Mouse (Mus musculus) limb, embryonic 11.5 days (tissue): ENCODE results near the gene Clint1. TPM values are rescaled to one million over a fixed set of nuclear protein-coding genes. Genes with fewer than 3 reads are reported as not detected.
"Not testable (repeated sequence)": the region's sequence is repeated elsewhere in the genome, so short reads cannot be mapped to it uniquely, and the experiment has no call there.

Experiments
- ATAC-seq: fragments of 200-750 bp; cut with Nextera tagmentation; 2 replicates; pipeline ENCODE4 v1.8.0; 2017; ENCODE audit warnings: low read depth; ENCODE audit not compliant: insufficient number of reproducible peaks, low FRiP score, low TSS enrichment
- DNase-seq: peaks from one replicate; pipeline ENCODE4 v3.0.0-alpha.2; 2015; ENCODE audit warnings: low spot score
- H3K27ac ChIP-seq: fragments of 300-500 bp; sonication (generic); replicated peaks from 2 replicates; pipeline ENCODE4 v1.5.1; 2014; ENCODE audit warnings: low read depth, mild to moderate bottlenecking, low read length
- H3K27me3 ChIP-seq: fragments of 300-500 bp; sonication (generic); 2 replicates; pipeline ENCODE4 v1.6.1; 2014; ENCODE audit warnings: mild to moderate bottlenecking, low read length, mixed read lengths; ENCODE audit not compliant: control insufficient read depth, insufficient read depth
- H3K36me3 ChIP-seq: fragments of 300-500 bp; sonication (generic); 2 replicates; pipeline ENCODE4 v1.6.1; 2014; ENCODE audit warnings: mild to moderate bottlenecking, low read length, moderate library complexity, mixed read lengths; ENCODE audit not compliant: control insufficient read depth, insufficient read depth
- H3K4me1 ChIP-seq: fragments of 300-500 bp; sonication (generic); 2 replicates; pipeline ENCODE4 v1.6.1; 2014; ENCODE audit warnings: low read length, mixed read lengths; ENCODE audit not compliant: control insufficient read depth, insufficient read depth
- H3K4me2 ChIP-seq: fragments of 300-500 bp; sonication (generic); 2 replicates; pipeline ENCODE4 v1.6.1; 2014; ENCODE audit warnings: low read depth, mild to moderate bottlenecking, moderate library complexity; ENCODE audit not compliant: severe bottlenecking
- H3K4me3 ChIP-seq: fragments of 300-500 bp; sonication (generic); 2 replicates; pipeline ENCODE4 v1.5.1; 2014; ENCODE audit warnings: low read depth, low read length
- H3K9ac ChIP-seq: fragments of 300-500 bp; sonication (generic); 2 replicates; pipeline ENCODE4 v1.6.1; 2014; ENCODE audit warnings: mild to moderate bottlenecking, low read length
- H3K9me3 ChIP-seq: fragments of 300-500 bp; sonication (generic); 2 replicates; pipeline ENCODE4 v1.6.1; 2016; ENCODE audit warnings: low read length; ENCODE audit not compliant: control insufficient read depth
- WGBS: fragments of 180-500 bp; shearing (Covaris S2); extraction: QIAGEN DNeasy Blood & Tissue Kit; methylation state at CpG from one replicate; pipeline ENCODE4 v1.1.7; 2014; 5-methylcytosine and 5-hydroxymethylcytosine counted together
- polyA plus RNA-seq: library from polyadenylated mRNA; unstranded; fragments of >200 nt; fragmentation: Nextera tagmentation; extraction: Ambion mirVana; gene quantifications from 2 replicates; pipeline ENCODE4 v1.2.1, GENCODE M21; 2014

Clint1 gene
- polyA plus RNA-seq, 1 experiment from 2014 or later, result 77.6 TPM

DNA sequence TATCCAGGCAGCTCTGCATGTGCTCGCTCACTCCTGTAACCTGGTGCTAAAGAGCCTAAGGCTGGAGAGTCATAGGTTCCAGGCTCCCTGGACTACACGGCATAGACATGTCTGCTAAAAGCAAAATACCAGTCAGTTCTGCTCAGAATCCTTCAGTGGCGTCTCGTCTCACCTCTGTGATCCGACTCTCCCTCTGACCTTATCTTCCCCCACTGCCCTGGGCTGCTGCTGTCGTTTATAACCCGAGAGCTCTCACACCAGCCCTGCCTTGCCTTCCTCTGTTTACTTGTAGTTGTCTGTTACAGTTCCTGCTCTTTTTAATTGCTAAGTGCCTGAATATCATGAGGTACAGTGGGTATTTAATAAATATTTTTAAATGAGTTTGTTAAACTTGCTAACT, 9.5 kb downstream of the Clint1 start:
- Histone ChIP-seq H3K9ac (no peak overlapping the region), H3K36me3 (peaks cover 2% of the 10 kb centered on the region; the same call in 1 of the 2 replicates), H3K4me2 (no peak overlapping the region), H3K9me3 (0 out of 2 replicates have a peak, but pooled peaks cover 3% of the 10 kb centered on the region), H3K4me3 (no peak overlapping the region), H3K27ac (no peak overlapping the region), H3K4me1 (no peaks in the 10 kb centered on the region), H3K27me3 (no peaks in the 10 kb centered on the region)
- ATAC-seq, result no peak
- 68% methylated on average over 7 of the region's 7 CpGs for WGBS
- no peak for DNase-seq

DNA sequence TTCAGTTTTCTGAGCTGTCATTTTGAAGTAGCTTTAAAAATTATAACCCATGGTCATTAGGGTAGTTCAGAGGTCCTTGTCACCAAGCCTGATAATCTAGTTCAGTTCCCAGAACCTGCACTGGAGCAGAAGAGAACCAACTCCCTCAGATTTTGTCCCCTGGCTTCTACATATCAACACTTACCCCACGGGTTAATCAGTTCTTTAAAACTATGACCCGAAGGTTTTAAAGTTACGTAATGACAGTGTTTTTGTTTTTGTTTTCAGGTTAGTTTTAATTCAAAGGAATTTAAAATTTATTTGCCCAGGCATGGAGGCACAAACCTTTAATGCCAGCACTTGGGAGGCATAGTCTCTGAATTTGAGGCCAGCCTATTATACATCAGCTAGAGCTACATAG, 12.6 kb downstream of the Clint1 start:
- Histone ChIP-seq H3K4me3 (no peak overlapping the region), H3K9me3 (0 out of 2 replicates have a peak, but pooled peaks cover 3% of the 10 kb centered on the region), H3K36me3 (peaks cover 2% of the 10 kb centered on the region; the same call in 1 of the 2 replicates), H3K27me3 (no peaks in the 10 kb centered on the region), H3K27ac (no peak overlapping the region), H3K4me2 (no peak overlapping the region), H3K9ac (no peak overlapping the region), H3K4me1 (no peaks in the 10 kb centered on the region)
- 90% methylated on average over 3 of the region's 3 CpGs for WGBS
- ATAC-seq (no peak), DNase-seq (no peak)

DNA sequence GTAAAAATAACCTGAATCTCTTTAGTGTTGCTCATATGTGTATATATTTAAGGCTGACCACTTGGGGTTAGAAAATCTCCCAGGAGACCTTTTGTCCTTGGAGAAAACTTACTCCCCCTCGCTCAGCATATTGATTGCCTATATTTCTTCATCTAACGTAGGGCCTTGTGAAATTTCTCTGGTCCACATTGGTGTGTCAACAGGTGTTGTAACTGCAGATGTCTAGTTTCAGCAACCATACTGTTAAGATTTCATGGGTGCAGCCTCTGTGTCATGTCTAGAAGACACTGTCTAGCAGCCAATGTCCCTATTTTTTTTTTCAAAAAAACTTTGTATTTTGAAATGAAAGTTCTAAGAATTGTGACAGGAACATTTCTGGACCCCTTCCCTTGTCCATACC, 14.0 kb downstream of the Clint1 start:
- Histone ChIP-seq H3K4me2 (no peak overlapping the region), H3K36me3 (no peaks in the 10 kb centered on the region; the same call in 1 of the 2 replicates), H3K9ac (no peak overlapping the region), H3K27me3 (no peaks in the 10 kb centered on the region), H3K4me3 (no peak overlapping the region), H3K27ac (no peak overlapping the region), H3K9me3 (0 out of 2 replicates have a peak, but pooled peaks cover 3% of the 10 kb centered on the region), H3K4me1 (no peaks in the 10 kb centered on the region)
- ATAC-seq (no peak), DNase-seq (no peak)
- WGBS, result 93% methylated on average over 2 of the region's 2 CpGs

DNA sequence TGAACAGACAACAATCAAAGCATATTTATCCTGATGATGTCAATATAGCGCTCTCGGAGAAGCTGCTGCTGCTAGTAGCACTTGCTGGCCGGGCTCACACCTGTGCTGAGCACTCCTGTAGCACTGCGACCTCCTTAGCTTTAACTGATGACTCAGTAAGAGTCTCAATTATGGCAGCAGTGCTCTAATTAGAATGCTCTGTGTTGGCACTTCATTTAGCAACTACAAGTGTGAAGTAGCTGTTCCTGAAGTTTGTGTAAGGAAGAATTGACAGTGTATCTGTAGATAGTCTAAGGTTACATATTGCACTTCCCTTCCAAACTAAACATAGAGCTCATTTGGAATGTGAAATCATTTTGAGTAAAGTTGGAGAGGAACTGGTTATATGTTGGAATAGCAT, 14.7 kb downstream of the Clint1 start:
- no peak overlapping the region for H3K4me3 ChIP-seq
- H3K27ac ChIP-seq, result no peak overlapping the region
- 0 out of 2 replicates have a peak, but pooled peaks cover 3% of the 10 kb centered on the region for H3K9me3 ChIP-seq
- DNase-seq (no peak), ATAC-seq (no peak)
- 88% methylated on average over 4 of the region's 4 CpGs for WGBS
- no peaks in the 10 kb centered on the region for H3K36me3 ChIP-seq
- no peaks in the 10 kb centered on the region for H3K27me3 ChIP-seq
- no peak overlapping the region for H3K9ac ChIP-seq
- H3K4me2 ChIP-seq, result no peak overlapping the region
- no peaks in the 10 kb centered on the region for H3K4me1 ChIP-seq

DNA sequence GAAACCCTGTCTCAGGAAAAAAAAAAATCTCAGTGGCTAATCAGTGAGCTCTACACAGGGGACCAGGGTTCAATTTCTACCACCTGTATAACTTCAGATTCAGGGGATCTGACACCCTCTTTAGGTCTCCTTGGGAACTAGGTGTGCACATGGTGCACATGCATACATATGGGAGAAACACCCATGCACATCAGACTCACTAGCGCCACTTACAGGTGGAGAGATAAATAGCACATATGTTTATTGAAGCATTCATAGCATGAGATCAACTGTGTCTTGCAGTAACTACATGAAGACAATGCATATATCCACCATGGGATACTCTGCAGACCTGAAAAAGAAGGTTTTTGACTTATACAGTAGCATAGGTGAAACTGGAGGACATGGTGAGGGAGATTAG, 21.8 kb downstream of the Clint1 start:
- H3K9ac ChIP-seq, result no peak overlapping the region
- H3K4me2 ChIP-seq, result no peak overlapping the region
- ATAC-seq (no peak), DNase-seq (no peak)
- no peaks in the 10 kb centered on the region for H3K27me3 ChIP-seq
- no peak overlapping the region for H3K4me3 ChIP-seq
- 78% methylated on average over 1 of the region's 1 CpGs for WGBS
- H3K4me1 ChIP-seq, result no peaks in the 10 kb centered on the region
- no peaks in the 10 kb centered on the region for H3K36me3 ChIP-seq
- no peaks in the 10 kb centered on the region for H3K9me3 ChIP-seq
- H3K27ac ChIP-seq, result no peak overlapping the region

DNA sequence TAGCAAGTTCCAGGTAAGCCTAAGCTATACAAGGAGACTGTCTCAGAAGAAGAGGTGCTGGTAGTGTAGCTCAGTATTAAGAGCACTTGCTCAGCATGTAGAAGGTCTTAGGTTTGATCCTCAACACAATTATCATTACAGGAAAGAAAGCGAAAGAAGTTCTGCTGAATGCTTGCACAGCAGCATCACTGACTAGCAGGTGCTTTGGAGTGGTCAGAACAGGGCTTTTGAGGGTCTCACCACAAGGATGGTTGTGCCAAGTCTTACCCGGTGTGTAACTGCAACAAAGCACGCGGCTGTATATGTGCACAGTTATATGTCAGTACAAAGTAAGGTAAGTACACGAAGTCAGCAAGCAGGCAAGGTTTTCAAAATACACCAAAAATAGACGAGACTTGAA, 22.4 kb downstream of the Clint1 start:
- ATAC-seq (no peak), DNase-seq (no peak)
- 95% methylated on average over 6 of the region's 6 CpGs for WGBS
- Histone ChIP-seq H3K4me1 (no peaks in the 10 kb centered on the region), H3K36me3 (no peaks in the 10 kb centered on the region), H3K27ac (no peak overlapping the region), H3K4me2 (no peak overlapping the region), H3K27me3 (no peaks in the 10 kb centered on the region), H3K9me3 (no peaks in the 10 kb centered on the region), H3K4me3 (no peak overlapping the region), H3K9ac (no peak overlapping the region)

DNA sequence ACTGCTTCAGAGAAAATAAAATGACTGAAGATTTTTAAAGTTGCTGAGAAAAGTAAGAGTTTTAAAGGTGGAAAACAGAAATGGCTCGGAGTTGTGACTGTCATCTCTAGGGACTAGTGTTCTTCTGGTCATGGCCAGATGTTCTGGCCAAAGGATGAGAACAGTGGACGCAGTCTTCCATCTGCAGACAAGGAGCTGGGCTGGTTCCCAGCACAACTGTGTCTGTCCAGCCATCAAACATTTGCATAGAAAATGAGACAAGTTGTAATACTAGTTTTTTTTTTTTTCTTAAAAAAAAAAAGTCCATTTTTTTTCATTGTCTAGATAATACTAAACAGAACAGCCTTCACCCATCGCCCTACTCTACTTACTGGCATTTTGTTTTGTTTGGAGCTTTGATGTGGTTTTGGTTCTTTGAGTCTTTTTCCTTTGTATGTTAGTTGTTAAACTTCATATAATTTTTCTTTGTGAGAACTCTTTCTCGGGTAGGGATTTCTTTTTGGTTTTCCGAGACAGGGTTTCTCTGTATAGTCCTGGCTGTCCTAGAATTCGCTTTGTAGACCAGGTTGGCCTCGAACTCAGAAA, 23.6 kb downstream of the Clint1 start:
- Histone ChIP-seq H3K9ac (no peak overlapping the region), H3K9me3 (no peaks in the 10 kb centered on the region), H3K4me1 (no peaks in the 10 kb centered on the region; the same call in 1 of the 2 replicates), H3K27me3 (no peaks in the 10 kb centered on the region), H3K36me3 (no peaks in the 10 kb centered on the region), H3K27ac (no peak overlapping the region), H3K4me2 (no peak overlapping the region), H3K4me3 (no peak overlapping the region)
- no peak for DNase-seq
- WGBS, result 95% methylated on average over 7 of the region's 7 CpGs
- ATAC-seq, result no peak

DNA sequence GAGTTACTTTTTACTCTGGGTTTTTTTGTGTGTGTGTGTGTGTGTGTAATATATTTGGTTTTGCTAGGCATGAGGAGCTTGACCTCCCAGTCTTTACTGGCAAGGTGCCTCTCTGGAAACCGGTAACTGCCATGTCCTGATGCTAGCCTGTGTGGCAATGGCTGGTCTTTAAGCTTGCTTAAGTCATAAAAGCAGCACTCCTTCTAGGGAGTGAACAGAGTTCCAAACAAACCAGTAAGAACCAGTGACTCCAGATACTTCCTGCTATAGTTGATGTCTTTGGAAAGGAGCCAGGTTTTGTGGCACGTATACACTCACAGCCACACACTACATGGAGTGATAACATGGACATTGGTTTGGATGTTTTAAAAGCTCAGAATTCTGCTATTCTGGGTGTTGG, 24.2 kb downstream of the Clint1 start:
- Histone ChIP-seq H3K27me3 (no peaks in the 10 kb centered on the region), H3K27ac (no peak overlapping the region), H3K4me1 (no peaks in the 10 kb centered on the region; the same call in 1 of the 2 replicates), H3K9ac (no peak overlapping the region), H3K9me3 (no peaks in the 10 kb centered on the region), H3K36me3 (no peaks in the 10 kb centered on the region), H3K4me3 (no peak overlapping the region), H3K4me2 (no peak overlapping the region)
- DNase-seq (no peak), ATAC-seq (no peak)
- WGBS, result 90% methylated on average over 2 of the region's 2 CpGs

DNA sequence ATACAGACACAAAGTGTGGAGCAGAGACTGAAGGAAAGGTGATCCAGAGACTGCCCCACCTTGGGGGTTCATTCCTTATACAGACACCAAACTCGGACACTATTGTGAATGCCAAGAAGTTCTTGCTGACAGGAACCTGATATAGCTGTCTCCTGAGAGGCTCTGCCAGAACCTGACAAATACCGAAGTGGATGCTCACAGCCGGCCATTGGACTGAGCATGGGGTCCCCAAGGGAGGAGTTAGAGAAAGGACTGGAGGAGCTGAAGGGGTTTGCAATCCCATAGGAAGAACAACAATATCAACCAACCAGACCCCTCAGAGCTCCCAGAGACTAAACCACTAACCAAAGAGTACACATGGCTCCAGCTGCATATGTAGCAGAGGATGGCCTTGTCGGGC, 27.5 kb downstream of the Clint1 start:
- H3K9ac ChIP-seq, ATAC-seq, H3K36me3 ChIP-seq, H3K4me2 ChIP-seq, H3K4me3 ChIP-seq, H3K27me3 ChIP-seq, DNase-seq, H3K27ac ChIP-seq, H3K4me1 ChIP-seq, H3K9me3 ChIP-seq: not testable (repeated sequence)
- WGBS, result 88% methylated on average over 4 of the region's 4 CpGs
